Mouse (Mus musculus) liver, embryonic 14.5 days (tissue): ENCODE results near the gene Htr1f.

ENCODE experiments used
- CTCF ChIP-seq: IDR thresholded peaks from 2 replicates; pipeline ENCODE4 v1.5.1; 2016; ENCODE audit warnings: antibody characterized with exemption, low read depth, control low read depth
- EP300 ChIP-seq: IDR thresholded peaks from 2 replicates; pipeline ENCODE4 v1.6.1; 2016; ENCODE audit warnings: antibody characterized with exemption, low read depth

GRCm38 (mm10) chr16:64889496-64889895 lies 216.2 kb downstream of the Htr1f start:
- TF ChIP-seq CTCF (no peak), EP300 (no peak)
